Mouse (Mus musculus) embryonic facial prominence, embryonic 11.5 days (tissue): ENCODE measurements around the gene Nmd3. TPM values are rescaled to one million over a fixed set of nuclear protein-coding genes. Genes with fewer than 3 reads are reported as not detected.

Experiments used
- ATAC-seq: fragments of 200-750 bp; cut with Nextera tagmentation; replicated peaks from 2 replicates; pipeline ENCODE4 v1.8.0; 2017; ENCODE audit warnings: low read depth; ENCODE audit not compliant: insufficient number of reproducible peaks, low FRiP score, low TSS enrichment
- DNase-seq: peaks from one replicate; pipeline ENCODE4 v3.0.0-alpha.2; 2015; ENCODE audit warnings: low spot score
- H3K27ac ChIP-seq: fragments of 300-500 bp; sonication (generic); replicated peaks from 2 replicates; pipeline ENCODE4 v1.5.1; 2014; ENCODE audit warnings: mild to moderate bottlenecking, low read depth, low read length, control low read depth
- H3K27me3 ChIP-seq: fragments of 300-500 bp; sonication (generic); 2 replicates; pipeline ENCODE4 v1.6.1; 2014; ENCODE audit warnings: mild to moderate bottlenecking, low read length, moderate library complexity, mixed read lengths; ENCODE audit not compliant: control insufficient read depth, insufficient read depth
- H3K36me3 ChIP-seq: fragments of 300-500 bp; sonication (generic); replicated peaks from 2 replicates; pipeline ENCODE4 v1.6.1; 2014; ENCODE audit warnings: low read depth, mild to moderate bottlenecking, low read length, moderate library complexity, mixed read lengths; ENCODE audit not compliant: control insufficient read depth, insufficient read depth
- H3K4me1 ChIP-seq: fragments of 300-500 bp; sonication (generic); 2 replicates; pipeline ENCODE4 v1.6.1; 2014; ENCODE audit warnings: low read length, mixed read lengths; ENCODE audit not compliant: control insufficient read depth, insufficient read depth
- H3K4me2 ChIP-seq: fragments of 300-500 bp; sonication (generic); 2 replicates; pipeline ENCODE4 v1.6.1; 2014; ENCODE audit warnings: low read depth, mild to moderate bottlenecking, control low read depth, low read length, moderate library complexity
- H3K4me3 ChIP-seq: fragments of 300-500 bp; sonication (generic); 2 replicates; pipeline ENCODE4 v1.5.1; 2014; ENCODE audit warnings: low read depth, low read length, control low read depth
- H3K9ac ChIP-seq: fragments of 300-500 bp; sonication (generic); replicated peaks from 2 replicates; pipeline ENCODE4 v1.6.1; 2014; ENCODE audit warnings: mild to moderate bottlenecking, control low read depth, low read length
- H3K9me3 ChIP-seq: fragments of 300-500 bp; sonication (generic); replicated peaks from 2 replicates; pipeline ENCODE4 v1.6.1; 2016; ENCODE audit warnings: mild to moderate bottlenecking, low read length, inconsistent platforms, mixed read lengths; ENCODE audit not compliant: control insufficient read depth
- WGBS: fragments of 180-500 bp; shearing (Covaris S2); extraction: QIAGEN DNeasy Blood & Tissue Kit; methylation state at CpG from one replicate; pipeline ENCODE4 v1.1.7; 2014; 5-methylcytosine and 5-hydroxymethylcytosine counted together
- polyA plus RNA-seq: library from polyadenylated mRNA; unstranded; fragments of >200 nt; fragmentation: Nextera tagmentation; extraction: Ambion mirVana; gene quantifications from 2 replicates; pipeline ENCODE4 v1.2.1, GENCODE M21; 2014

The Nmd3 gene
- polyA plus RNA-seq, 1 experiment from 2014 or later = 161 TPM

DNA sequence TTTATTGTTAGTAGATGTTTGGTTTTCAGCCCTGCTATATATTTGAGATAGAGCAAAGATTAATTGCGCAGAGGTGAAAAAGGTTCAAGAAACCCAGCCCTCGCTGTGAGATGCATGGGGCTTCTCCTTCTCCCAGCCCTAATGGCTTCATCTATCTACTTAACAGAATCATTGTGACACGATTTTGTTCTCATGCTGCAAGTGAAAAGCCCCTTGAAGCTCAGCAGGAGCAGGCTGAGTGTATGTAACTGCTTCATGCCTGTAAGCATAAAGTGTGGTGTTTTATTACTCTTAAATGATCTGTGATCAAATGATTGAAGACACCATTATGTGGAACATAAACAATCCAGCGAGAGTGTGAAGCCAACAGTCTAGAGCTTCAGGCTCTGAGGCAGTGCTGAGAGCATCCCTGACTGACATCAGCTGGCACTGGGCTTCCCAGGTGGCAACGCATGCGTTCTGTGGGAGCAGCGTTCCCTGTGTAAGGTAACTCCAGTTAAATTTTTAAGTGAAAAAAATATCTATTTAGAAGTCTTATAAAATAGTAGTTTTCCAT lies 79.1 kb downstream of the Nmd3 start:
- WGBS = 77% methylated on average over 7 of the region's 7 CpGs

DNA sequence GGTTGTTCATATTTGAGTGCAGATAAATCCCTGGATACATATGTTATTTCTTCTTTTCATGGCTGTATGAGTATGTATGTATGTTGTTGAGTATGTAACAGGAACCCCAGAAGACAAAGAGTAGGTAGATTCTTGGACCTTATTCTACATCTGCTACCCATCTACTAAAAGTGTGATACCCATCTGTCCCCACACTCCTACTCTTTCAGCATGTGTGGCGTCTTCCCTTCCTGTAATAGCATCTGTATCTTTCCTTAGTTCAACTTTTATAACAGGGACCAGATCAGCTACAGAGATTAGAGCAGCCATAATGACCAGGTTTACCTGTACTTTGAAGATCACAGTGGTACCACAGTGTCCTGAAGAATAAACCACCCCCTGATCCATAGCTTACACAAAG lies 81.4 kb downstream of the Nmd3 start:
- no peaks in the 10 kb centered on the region for H3K9me3 ChIP-seq
- no peak overlapping the region for H3K27ac ChIP-seq
- ATAC-seq (no peak), DNase-seq (no peak)
- no peak overlapping the region for H3K4me2 ChIP-seq
- H3K27me3 ChIP-seq = no peaks in the 10 kb centered on the region
- no peaks in the 10 kb centered on the region for H3K4me1 ChIP-seq
- H3K4me3 ChIP-seq = no peak overlapping the region
- H3K36me3 ChIP-seq = no peaks in the 10 kb centered on the region
- WGBS = 86% methylated on average over 1 of the region's 1 CpGs
- H3K9ac ChIP-seq = no peak overlapping the region

More for the DNA sequence above, 79.1 kb downstream of the Nmd3 start:
- no peaks in the 10 kb centered on the region for H3K9me3 ChIP-seq
- ATAC-seq = no peak
- no peak overlapping the region for H3K9ac ChIP-seq
- no peaks in the 10 kb centered on the region for H3K4me1 ChIP-seq
- H3K27ac ChIP-seq = no peak overlapping the region
- no peaks in the 10 kb centered on the region for H3K27me3 ChIP-seq
- no peak for DNase-seq
- no peak overlapping the region for H3K4me3 ChIP-seq
- no peaks in the 10 kb centered on the region for H3K36me3 ChIP-seq
- H3K4me2 ChIP-seq = no peak overlapping the region

Other genes starting within 250 kb of the Nmd3 start
- 38.3 and 43.1 TPM in 2 replicates for gene B3galnt1, start 123.0 kb upstream of the Nmd3 start, polyA plus RNA-seq
- gene Sptssb, start 138.0 kb downstream of the Nmd3 start, polyA plus RNA-seq = 0.86 and 1.1 TPM in 2 replicates